Mouse (Mus musculus): Measurements from ENCODE around the gene Gadd45gip1. TPM values are rescaled to one million over a fixed set of nuclear protein-coding genes. Genes with fewer than 3 reads are reported as not detected.
A peak's percentile ranks its signal among the peaks of the same experiment; 100 is the strongest.
"Not testable (repeated sequence)": the region's sequence is repeated elsewhere in the genome, so short reads cannot be mapped to it uniquely, and the experiment has no call there.

The Gadd45gip1 gene
- total RNA-seq, 2 experiments from 2014 or later: 17.7 to 23.0 TPM

GRCm38 (mm10) chr8:84816117-84816516 is 15.2 kb upstream of the Gadd45gip1 start:
- DNase-seq: no peak
- intact Hi-C loops (cut with DNase I): no loop called here

DNA sequence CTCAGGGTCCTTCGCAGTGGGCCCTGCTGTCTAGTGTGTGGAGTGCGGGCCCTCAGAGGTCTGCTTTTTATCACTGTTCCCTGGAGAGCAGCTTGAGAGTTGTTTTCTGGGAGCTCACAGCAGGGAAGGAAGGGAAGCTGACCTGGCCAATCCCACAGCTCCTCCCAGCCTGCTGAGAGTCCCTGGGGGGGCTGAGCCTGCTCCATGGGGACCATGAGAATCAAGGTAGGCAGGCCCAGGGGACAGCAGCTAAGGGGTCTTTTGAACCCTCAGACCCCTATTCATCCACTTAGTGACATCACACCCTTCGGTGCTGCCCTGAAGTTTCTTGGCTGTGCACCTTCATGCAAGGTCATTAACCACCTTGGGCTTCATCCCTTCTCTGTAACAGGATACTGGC is 8.6 kb upstream of the Gadd45gip1 start, which contains the start of gene Dand5:
TSS of gene Dand5 (minus strand) at position 101 of the 400 bp plus-strand sequence.
- no peak for DNase-seq
- intact Hi-C loops (cut with DNase I): loop anchor here (10.0 kb wide), 1 partner anchor 468 kb away; no protein-coding TSS in a partner anchor

- DNase-seq: no peak
- intact Hi-C loops (cut with DNase I): loop anchor here (10.0 kb wide), 1 partner anchor 469 kb away; no protein-coding TSS in a partner anchor
Measured at GRCm38 (mm10) chr8:84823653-84824052, 7.7 kb upstream of the Gadd45gip1 start.

DNA sequence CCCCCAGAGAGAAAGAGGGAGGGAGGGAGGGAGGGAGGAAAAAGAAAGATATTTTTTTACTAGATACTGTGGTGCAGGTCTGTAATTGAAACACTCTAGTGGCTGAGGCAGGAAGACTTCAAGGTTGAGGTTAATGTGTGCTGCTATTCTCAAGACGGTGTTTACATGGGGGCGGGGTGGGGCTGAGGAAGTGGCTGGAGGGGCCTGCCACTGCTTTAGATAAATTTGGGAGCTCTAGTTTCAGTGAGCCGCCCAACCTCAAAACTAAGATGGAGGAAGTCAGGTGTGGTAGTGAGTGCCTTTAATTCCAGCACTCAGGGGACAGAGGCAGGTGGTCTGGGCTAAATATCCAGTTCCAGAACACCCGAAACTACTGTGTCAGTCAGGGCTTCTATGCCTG is 5.7 kb upstream of the Gadd45gip1 start:
- intact Hi-C loops (cut with DNase I): loop anchor here (10.0 kb wide), 1 partner anchor 471 kb away; no protein-coding TSS in a partner anchor
- DNase-seq: no peak

DNA sequence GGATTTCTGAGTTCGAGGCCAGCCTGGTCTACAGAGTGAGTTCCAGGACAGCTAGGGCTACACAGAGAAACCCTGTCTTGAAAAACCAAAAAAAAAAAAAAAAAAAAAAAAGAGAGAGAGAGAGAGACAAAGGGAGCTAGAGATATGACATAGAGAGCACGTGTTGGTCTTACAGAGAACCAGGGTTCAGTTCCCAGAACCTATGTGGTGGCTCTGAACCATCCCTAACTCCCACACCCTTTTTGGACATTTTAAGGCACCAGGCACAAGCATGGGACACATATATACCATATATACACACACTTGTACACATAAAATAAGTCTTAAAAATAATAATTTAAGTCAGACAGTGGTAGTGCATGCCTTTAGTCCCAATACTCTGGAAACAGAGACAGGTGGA is 4.8 kb upstream of the Gadd45gip1 start:
- DNase-seq: not testable (repeated sequence)
- intact Hi-C loops (cut with DNase I): loop anchor here (10.0 kb wide), 1 partner anchor 472 kb away; no protein-coding TSS in a partner anchor

GRCm38 (mm10) chr8:84832034-84832717 is 854 bp downstream of the Gadd45gip1 start:
- intact Hi-C loops (cut with DNase I): no loop called here
- peak; percentile 75 to 79 for DNase-seq

DNA sequence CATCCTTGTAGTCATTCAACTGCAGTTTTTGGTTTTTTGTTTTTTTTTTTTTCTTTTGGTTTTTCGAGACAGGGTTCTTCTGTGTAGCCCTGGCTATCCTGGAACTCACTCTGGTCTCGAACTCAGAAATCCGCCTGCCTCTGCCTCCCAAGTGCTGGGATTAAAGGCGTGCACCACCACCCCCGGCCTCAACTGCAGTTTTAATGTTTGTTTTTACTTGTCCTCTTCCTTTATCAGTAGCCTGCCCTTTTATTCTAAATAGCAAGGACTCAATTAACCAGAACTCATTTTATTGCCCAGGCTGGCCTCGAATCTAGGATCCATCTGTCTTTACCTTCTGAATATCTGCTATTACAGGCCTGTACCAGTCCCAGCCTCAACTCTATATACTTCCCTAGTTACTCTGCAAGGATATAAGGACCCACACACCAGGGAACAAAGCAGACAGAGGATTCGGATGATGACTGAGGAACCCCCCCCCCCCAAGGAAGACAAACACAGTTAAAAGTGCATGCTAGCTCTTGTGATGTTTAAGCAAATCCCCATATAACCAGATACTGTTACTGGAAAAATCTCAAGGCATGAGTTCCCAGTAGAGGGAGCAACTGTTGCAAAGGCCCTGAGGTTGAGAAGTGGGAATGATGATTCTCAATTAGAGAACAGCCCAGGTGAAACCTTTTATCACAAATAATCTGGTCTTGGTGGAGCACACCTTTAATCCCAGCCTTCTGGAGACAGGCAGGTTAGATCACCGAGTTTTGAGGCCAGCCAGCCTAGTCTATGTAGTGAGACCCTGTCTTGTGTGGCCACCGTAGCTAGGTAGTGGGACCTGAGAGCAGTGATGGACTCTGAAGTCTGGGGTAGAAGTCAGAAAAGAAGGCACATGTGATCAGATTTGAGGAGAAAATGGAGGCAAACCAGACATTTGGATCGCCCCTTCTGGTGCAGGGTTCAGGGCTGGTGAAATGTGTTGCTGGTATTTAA is 1.7 kb downstream of the Gadd45gip1 start:
- intact Hi-C loops (cut with DNase I): no loop called here
- no peak for DNase-seq

DNA sequence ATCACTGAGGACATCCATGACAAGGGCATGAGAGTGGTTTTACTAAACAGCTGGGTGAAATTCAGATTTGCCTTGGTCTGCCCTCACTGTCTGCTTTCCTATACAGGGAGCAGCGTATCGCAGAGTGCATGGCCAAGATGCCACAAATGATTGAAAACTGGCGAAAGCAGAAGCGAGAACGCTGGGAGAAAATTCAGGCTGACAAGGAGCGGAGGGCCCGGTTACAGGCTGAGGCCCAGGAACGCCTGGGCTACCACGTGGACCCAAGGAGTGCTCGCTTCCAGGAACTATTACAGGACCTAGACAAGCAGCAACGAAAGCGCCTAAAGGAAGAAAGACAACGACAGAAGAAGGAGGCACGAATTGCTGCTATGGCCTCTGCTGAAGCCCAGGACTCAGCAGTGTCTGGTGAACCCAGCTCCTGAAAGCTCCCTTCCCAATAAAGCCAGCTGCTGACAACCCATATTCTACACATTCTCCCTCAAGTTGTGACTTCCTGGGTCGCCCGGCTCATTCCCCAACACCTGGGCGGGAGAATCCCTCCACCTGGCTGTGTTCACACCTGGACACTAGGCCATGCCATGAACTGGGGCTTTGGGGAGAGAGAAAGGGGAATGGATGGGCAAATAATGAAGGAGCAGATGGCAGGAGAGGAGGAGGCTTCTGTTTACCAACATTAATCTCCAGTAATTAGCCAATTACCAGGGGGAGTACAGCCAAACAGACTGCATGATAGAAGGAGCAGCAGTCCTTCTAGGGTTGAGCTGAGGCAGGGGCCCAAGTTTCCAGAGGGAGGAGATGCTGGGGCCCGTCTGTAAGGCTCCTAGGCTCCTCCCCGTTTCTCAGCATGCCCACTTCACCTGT is 2.9 kb downstream of the Gadd45gip1 start:
- intact Hi-C loops (cut with DNase I): no loop called here
- no peak for DNase-seq

GRCm38 (mm10) chr8:84834866-84835855 is 3.8 kb downstream of the Gadd45gip1 start:
- intact Hi-C loops (cut with DNase I): no loop called here
- no peak for DNase-seq

- no peak for DNase-seq
- intact Hi-C loops (cut with DNase I): no loop called here
Measured at GRCm38 (mm10) chr8:84837149-84837911, 6.0 kb downstream of the Gadd45gip1 start.

GRCm38 (mm10) chr8:84837912-84838470 is 6.7 kb downstream of the Gadd45gip1 start:
- no peak for DNase-seq
- intact Hi-C loops (cut with DNase I): no loop called here

DNA sequence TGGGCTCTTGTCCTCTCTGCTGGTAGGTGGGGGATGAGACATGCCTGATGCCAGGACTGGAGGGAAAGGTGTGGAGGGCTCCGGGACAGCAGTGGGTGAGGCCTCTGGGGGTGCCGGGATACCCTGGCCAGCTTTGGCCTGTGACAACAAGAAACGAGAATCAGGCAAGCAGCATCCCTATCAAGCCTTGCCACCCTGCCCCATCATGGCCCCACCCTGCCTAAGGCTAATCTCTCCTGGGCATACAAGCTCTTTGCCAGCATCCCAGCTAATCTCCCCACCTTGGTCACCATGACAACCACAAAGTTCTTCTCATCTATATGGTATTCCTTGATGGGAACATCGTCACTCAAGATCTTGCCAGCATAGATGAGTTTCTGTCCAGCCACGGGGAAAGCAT is 7.2 kb downstream of the Gadd45gip1 start:
- no peak for DNase-seq
- intact Hi-C loops (cut with DNase I): no loop called here

DNA sequence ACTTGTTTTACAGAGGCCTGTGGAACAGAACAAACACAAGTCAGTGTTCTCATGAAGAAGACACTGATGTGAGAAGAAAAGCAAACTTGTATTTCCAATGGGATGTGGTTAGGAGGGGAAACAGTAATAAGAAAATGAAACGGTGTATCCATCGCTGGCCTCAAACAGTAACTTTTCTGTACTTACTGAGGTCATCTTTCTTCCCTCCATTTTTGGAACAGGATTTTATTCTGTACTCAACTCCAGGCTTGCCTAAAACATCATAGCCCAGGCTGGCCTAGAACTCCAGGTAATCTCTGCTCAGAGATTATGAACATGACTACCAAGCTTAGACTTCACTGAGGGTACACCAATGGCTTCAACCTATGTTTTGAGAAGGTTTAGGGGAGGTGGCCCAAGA is 8.1 kb downstream of the Gadd45gip1 start:
- DNase-seq: no peak
- intact Hi-C loops (cut with DNase I): no loop called here

GRCm38 (mm10) chr8:84839875-84840247 is 8.5 kb downstream of the Gadd45gip1 start:
- intact Hi-C loops (cut with DNase I): no loop called here
- no peak for DNase-seq

DNA sequence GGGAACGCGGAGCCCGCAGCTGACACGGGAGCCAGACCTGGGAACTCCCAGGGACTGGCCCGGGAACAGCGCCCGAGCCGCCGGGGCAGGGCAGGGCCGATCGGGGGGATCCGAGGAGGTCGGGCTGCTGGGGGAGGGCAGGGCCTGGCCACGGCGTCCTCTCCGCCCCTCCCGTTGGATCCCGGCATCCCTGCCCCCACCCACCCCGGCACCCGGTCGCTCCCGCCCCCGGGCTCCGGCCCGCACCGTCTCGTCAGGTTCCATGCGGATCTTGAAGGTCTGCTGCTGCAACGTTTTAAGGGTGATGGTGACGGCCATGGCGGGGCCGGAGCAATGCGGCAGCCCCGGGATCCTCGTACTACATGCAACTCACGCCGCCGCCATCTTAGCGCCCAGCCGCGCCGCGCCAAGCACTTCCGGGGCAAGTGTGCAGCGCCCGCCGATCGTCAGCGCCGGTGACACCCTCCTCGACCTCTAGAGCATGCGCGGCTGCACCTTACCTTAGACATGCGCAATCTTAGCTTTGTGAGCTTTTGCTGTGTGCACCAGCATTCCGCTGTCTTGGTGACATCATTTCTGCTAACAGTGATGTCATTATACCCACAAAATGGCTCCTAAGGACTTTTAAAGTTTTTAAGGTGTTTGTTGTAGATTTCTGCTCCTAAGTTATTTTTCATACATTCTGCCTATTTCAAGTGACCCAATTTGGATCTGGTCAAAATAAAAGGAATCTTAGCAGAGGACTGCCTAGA is 9.1 kb downstream of the Gadd45gip1 start, which contains the start of gene Rad23a:
TSS of gene Rad23a (minus strand) at position 418 of the 752 bp plus-strand sequence.
- intact Hi-C loops (cut with DNase I): no loop called here

DNA sequence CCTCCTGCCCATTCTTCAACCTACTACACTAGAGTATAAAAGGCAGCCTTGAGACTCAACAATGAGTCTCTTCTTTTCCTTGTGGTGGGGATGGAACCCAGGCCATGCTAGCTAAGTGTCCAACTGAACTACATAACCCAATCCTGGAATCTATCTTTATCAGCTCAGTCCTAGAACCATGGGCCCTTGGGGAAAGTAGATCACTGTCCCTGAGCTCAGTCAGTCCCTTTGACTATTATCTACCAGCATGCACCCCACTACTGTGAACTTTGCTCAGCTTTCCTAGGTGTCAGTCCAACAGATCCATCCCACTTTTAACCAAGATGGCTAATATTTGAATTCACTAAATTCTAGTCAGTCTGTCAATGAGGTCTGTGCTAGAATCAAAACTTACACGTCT is 10.2 kb downstream of the Gadd45gip1 start:
- intact Hi-C loops (cut with DNase I): no loop called here
- DNase-seq: no peak

More for the DNA sequence above, 9.1 kb downstream of the Gadd45gip1 start, which contains the start of gene Rad23a:
- peak; percentile 80 to 83 for DNase-seq

Data from gastrocnemius, postnatal 36 days (tissue).